Mouse (Mus musculus) Patski (cell line): ENCODE measurements around the gene Hdac4. TPM values are rescaled to one million over a fixed set of nuclear protein-coding genes. Genes with fewer than 3 reads are reported as not detected.

Source experiments
- ATAC-seq: fragments of 100-300 bp; one replicate; pipeline ENCODE4 v1.8.0; 2021
- CTCF ChIA-PET: fragments of 350-600 bp; sonication (Branson Sonifier 250); formaldehyde crosslinking; loops from one replicate; lab custom pipeline; 2022; ENCODE audit warnings: inconsistent platforms; lab: Charles Lee
- POLR2A ChIA-PET: fragments of 350-600 bp; sonication (Branson Sonifier 250); formaldehyde crosslinking; loops from one replicate; lab custom pipeline; 2022; ENCODE audit warnings: antibody characterized with exemption, inconsistent platforms; lab: Charles Lee
- DNase-seq: peaks from one replicate; pipeline ENCODE4 v3.0.0-alpha.2; 2011; ENCODE audit warnings: low read depth, low spot score
- H3K27me3 ChIP-seq: fragments of 371-371 bp; one replicate; pipeline ENCODE4 v1.5.1; 2021
- CTCF ChIP-seq: fragments of 100-300 bp; IDR thresholded peaks from one replicate; pipeline ENCODE4 v1.5.1; 2021
- in situ Hi-C: fragments of 300-500 bp; cut with MboI; formaldehyde crosslinking; loops from 3 replicates; pipeline ENCODE4 v1.11.1; 2018; ENCODE audit warnings: low pct_unique_long_range_greater_than_20kb, mixed read lengths
- polyA plus RNA-seq: library from polyadenylated mRNA; unstranded; gene quantifications from one replicate; pipeline ENCODE4 v1.2.3, GENCODE M21; 2021

Gene Hdac4
- polyA plus RNA-seq, 1 experiment from 2014 or later, result 15.0 TPM

- no peak for TF ChIP-seq CTCF
- ATAC-seq (no peak), DNase-seq (no peak)
- ChIA-PET POLR2A (no interaction called here), CTCF (no interaction called here)
- no peaks in the 10 kb centered on the region for H3K27me3 ChIP-seq
- in situ Hi-C loops, result no loop called here
Measured at GRCm38 (mm10) chr1:91933681-91934080, 261.8 kb downstream of the Hdac4 start.

- in situ Hi-C loops, result no loop called here
- ATAC-seq (no peak), DNase-seq (no peak)
- TF ChIP-seq CTCF, result no peak
- ChIA-PET POLR2A (interaction anchor here (0.7 kb wide), 1 partner anchor 24 kb away, joined by 4 read pairs; no protein-coding TSS in a partner anchor), CTCF (interaction anchor here (0.8 kb wide), 1 partner anchor 30 kb away, joined by 3 read pairs; no protein-coding TSS in a partner anchor)
- H3K27me3 ChIP-seq, result no peaks in the 10 kb centered on the region
Measured at GRCm38 (mm10) chr1:91932221-91932620, 263.3 kb downstream of the Hdac4 start.

- in situ Hi-C loops, result no loop called here
- CTCF ChIA-PET, result interaction anchor here (0.8 kb wide), 1 partner anchor 31 kb away, joined by 3 read pairs; no protein-coding TSS in a partner anchor
- ATAC-seq, result no peak
- POLR2A ChIA-PET, result no interaction called here
- no peak for DNase-seq
- no peak for TF ChIP-seq CTCF
- no peaks in the 10 kb centered on the region for H3K27me3 ChIP-seq
Measured at GRCm38 (mm10) chr1:91931786-91932185, 263.7 kb downstream of the Hdac4 start.

- DNase-seq, result no peak
- in situ Hi-C loops, result no loop called here
- POLR2A ChIA-PET, result no interaction called here
- ATAC-seq, result no peak
- no peaks in the 10 kb centered on the region for H3K27me3 ChIP-seq
- CTCF ChIA-PET, result no interaction called here
- no peak for TF ChIP-seq CTCF
Measured at GRCm38 (mm10) chr1:91931196-91931595, 264.3 kb downstream of the Hdac4 start.

GRCm38 (mm10) chr1:91929051-91929450, 266.4 kb downstream of the Hdac4 start:
- no peak for TF ChIP-seq CTCF
- POLR2A ChIA-PET, result no interaction called here
- in situ Hi-C loops, result no loop called here
- no peak for DNase-seq
- no peaks in the 10 kb centered on the region for H3K27me3 ChIP-seq
- CTCF ChIA-PET, result no interaction called here
- no peak for ATAC-seq

GRCm38 (mm10) chr1:91927536-91928315, 267.8 kb downstream of the Hdac4 start:
- ChIA-PET CTCF (interaction anchor here (1.2 kb wide), 1 partner anchor 23 kb away, joined by 3 read pairs; no protein-coding TSS in a partner anchor), POLR2A (no interaction called here)
- no peaks in the 10 kb centered on the region for H3K27me3 ChIP-seq
- no peak for ATAC-seq
- DNase-seq, result no peak
- in situ Hi-C loops, result no loop called here
- no peak for TF ChIP-seq CTCF

- ATAC-seq, result no peak
- in situ Hi-C loops, result no loop called here
- no peak for TF ChIP-seq CTCF
- CTCF ChIA-PET, result no interaction called here
- H3K27me3 ChIP-seq, result peaks cover 24% of the 10 kb centered on the region
- DNase-seq, result no peak
- POLR2A ChIA-PET, result interaction anchor here (0.8 kb wide), 1 partner anchor 10 kb away, joined by 3 read pairs; no protein-coding TSS in a partner anchor
Measured at GRCm38 (mm10) chr1:91923567-91923966, 271.9 kb downstream of the Hdac4 start.

GRCm38 (mm10) chr1:91922235-91923152, 273.0 kb downstream of the Hdac4 start:
- ChIA-PET CTCF (no interaction called here), POLR2A (interaction anchor here (0.8 kb wide), 1 partner anchor 9 kb away, joined by 3 read pairs; no protein-coding TSS in a partner anchor)
- peaks cover 24% of the 10 kb centered on the region for H3K27me3 ChIP-seq
- ATAC-seq (no peak), DNase-seq (no peak)
- in situ Hi-C loops, result no loop called here
- no peak for TF ChIP-seq CTCF

- ChIA-PET CTCF (no interaction called here), POLR2A (no interaction called here)
- DNase-seq, result no peak
- TF ChIP-seq CTCF, result no peak
- no peak for ATAC-seq
- in situ Hi-C loops, result no loop called here
- peaks cover 26% of the 10 kb centered on the region for H3K27me3 ChIP-seq
Measured at GRCm38 (mm10) chr1:91921702-91922101, 273.8 kb downstream of the Hdac4 start.

- TF ChIP-seq CTCF, result no peak
- POLR2A ChIA-PET, result no interaction called here
- peaks cover 30% of the 10 kb centered on the region for H3K27me3 ChIP-seq
- ATAC-seq, result no peak
- in situ Hi-C loops, result no loop called here
- no peak for DNase-seq
- CTCF ChIA-PET, result no interaction called here
Measured at GRCm38 (mm10) chr1:91921279-91921678, 274.2 kb downstream of the Hdac4 start.
